Mouse (Mus musculus) layer of hippocampus, adult 2 months (tissue): ENCODE data around the gene Renbp. TPM values are rescaled to one million over a fixed set of nuclear protein-coding genes. Genes with fewer than 3 reads are reported as not detected.

Source experiments
- DNase-seq, 2 experiments: peaks; one replicate each; pipeline ENCODE4 v3.0.0; 2022; ENCODE audit warnings: low spot score in 2 of 2
- H3K27ac ChIP-seq: fragments of 200-600 bp; 2 replicates; pipeline ENCODE4 v1.8.1; 2022
- H3K4me3 ChIP-seq: fragments of 200-600 bp; 2 replicates; pipeline ENCODE4 v1.8.1; 2022; ENCODE audit warnings: mild to moderate bottlenecking
- CTCF ChIP-seq: fragments of 200-600 bp; conservative IDR thresholded peaks from 2 replicates; pipeline ENCODE4 v1.8.1; 2022; ENCODE audit warnings: antibody characterized with exemption, mild to moderate bottlenecking, moderate library complexity
- long read RNA-seq, 2 experiments: library from polyadenylated mRNA; stranded (forward); transcript quantifications; one replicate each; pipeline ENCODE4 v2.0.0; 2021; ENCODE audit warnings: borderline mapping rate in 2 of 2
- total RNA-seq, 2 experiments: library from RNA; stranded (reverse); gene quantifications; 2 replicates each; pipeline ENCODE4 v1.2.3; 2021

The Renbp gene
- total RNA-seq, result 1 to 10 TPM; 4.5 to 6.2 TPM
- long read RNA-seq, experiment 1, transcript Renbp-202 (11 exons, 1,418 nt), result major isoform, 7 of 9 reads
- long read RNA-seq, experiment 1, partial matches to known transcripts, result 0 of 9 reads
- long read RNA-seq, experiment 1, other reads (novel, unspliced or antisense), result 1 of 9 reads
- long read RNA-seq, experiment 2, partial matches to known transcripts, result 1 of 5 reads
- long read RNA-seq, experiment 2, other reads (novel, unspliced or antisense), result 1 of 5 reads

GRCm38 (mm10) chrX:73930402-73931062 lies at the start of gene Renbp:
Renbp (minus strand) TSS chrX:73930850.
- Histone ChIP-seq H3K27ac (no peak within 1 kb of the TSS), H3K4me3 (peak within 1 kb of the TSS; percentile 23; the same call in 1 of the 2 replicates)
- 0 out of 2 replicates have a peak, but pooled peaks have one; percentile 24 for TF ChIP-seq CTCF
- DNase-seq, result no peak

- Histone ChIP-seq H3K27ac (no peak overlapping the region), H3K4me3 (no peak overlapping the region)
- DNase-seq, result no peak
- no peak for TF ChIP-seq CTCF
Measured at GRCm38 (mm10) chrX:73977783-73978182, 47.1 kb upstream of the Renbp start.

- no peak for TF ChIP-seq CTCF
- Histone ChIP-seq H3K4me3 (no peak overlapping the region), H3K27ac (no peak overlapping the region)
- no peak for DNase-seq
Measured at GRCm38 (mm10) chrX:73976283-73976682, 45.6 kb upstream of the Renbp start.

GRCm38 (mm10) chrX:73972774-73973173 lies 42.1 kb upstream of the Renbp start:
- Histone ChIP-seq H3K4me3 (no peak overlapping the region), H3K27ac (no peak overlapping the region)
- DNase-seq, result no peak
- no peak for TF ChIP-seq CTCF

GRCm38 (mm10) chrX:73970781-73971180 lies 40.1 kb upstream of the Renbp start:
- TF ChIP-seq CTCF, result no peak
- no peak for DNase-seq
- H3K4me3 ChIP-seq, result no peak overlapping the region
- H3K27ac ChIP-seq, result no peak overlapping the region

GRCm38 (mm10) chrX:73969729-73970128 lies 39.1 kb upstream of the Renbp start:
- no peak for TF ChIP-seq CTCF
- Histone ChIP-seq H3K27ac (no peak overlapping the region), H3K4me3 (no peak overlapping the region)
- no peak for DNase-seq

GRCm38 (mm10) chrX:73969167-73969566 lies 38.5 kb upstream of the Renbp start:
- no peak for TF ChIP-seq CTCF
- Histone ChIP-seq H3K4me3 (no peak overlapping the region), H3K27ac (no peak overlapping the region)
- DNase-seq, result no peak

- Histone ChIP-seq H3K4me3 (peak overlapping the region; percentile 79), H3K27ac (peak overlapping the region; percentile 100)
- no peak for TF ChIP-seq CTCF
- peak; percentile 81 to 90 for DNase-seq
Measured at GRCm38 (mm10) chrX:73967177-73968075, 36.8 kb upstream of the Renbp start.

- TF ChIP-seq CTCF, result no peak
- Histone ChIP-seq H3K27ac (peak within 1 kb of the TSS; percentile 100), H3K4me3 (peak within 1 kb of the TSS; percentile 79)
- DNase-seq, result peak; percentile 86 to 90
Measured at GRCm38 (mm10) chrX:73966248-73967176, 35.9 kb upstream of the Renbp start, which contains the start of gene Hcfc1. Hcfc1 (minus strand) TSS chrX:73966357.

GRCm38 (mm10) chrX:73965307-73965706 lies 34.7 kb upstream of the Renbp start:
- DNase-seq, result peak; percentile 62 to 76
- Histone ChIP-seq H3K4me3 (peak overlapping the region; percentile 79), H3K27ac (peak overlapping the region; percentile 100)
- no peak for TF ChIP-seq CTCF

GRCm38 (mm10) chrX:73964363-73964762 lies 33.7 kb upstream of the Renbp start:
- no peak for TF ChIP-seq CTCF
- Histone ChIP-seq H3K4me3 (peak overlapping the region; percentile 50), H3K27ac (peak overlapping the region; percentile 59; the same call in 1 of the 2 replicates)
- no peak for DNase-seq

- TF ChIP-seq CTCF, result no peak
Measured at GRCm38 (mm10) chrX:73954988-73955387, 24.3 kb upstream of the Renbp start.

More at GRCm38 (mm10) chrX:73954988-73955387, 24.3 kb upstream of the Renbp start:
- no peak overlapping the region for H3K4me3 ChIP-seq
- no peak overlapping the region for H3K27ac ChIP-seq
- DNase-seq, result no peak
